Mouse (Mus musculus) kidney, embryonic 15.5 days (tissue): ENCODE results near the gene Stx1b. TPM values are rescaled to one million over a fixed set of nuclear protein-coding genes. Genes with fewer than 3 reads are reported as not detected.

Experiments
- ATAC-seq: fragments of 200-750 bp; cut with Nextera tagmentation; replicated peaks from 2 replicates; pipeline ENCODE4 v1.8.0; 2017; ENCODE audit warnings: moderate TSS enrichment; ENCODE audit not compliant: low FRiP score
- H3K27ac ChIP-seq: fragments of 300-500 bp; sonication (generic); 2 replicates; pipeline ENCODE4 v1.5.1; 2015; ENCODE audit warnings: mild to moderate bottlenecking, inconsistent platforms
- H3K27me3 ChIP-seq: fragments of 300-500 bp; sonication (generic); 2 replicates; pipeline ENCODE4 v1.6.1; 2015; ENCODE audit warnings: inconsistent platforms
- H3K36me3 ChIP-seq: fragments of 300-500 bp; sonication (generic); 2 replicates; pipeline ENCODE4 v1.6.1; 2015; ENCODE audit warnings: inconsistent platforms
- H3K4me1 ChIP-seq: fragments of 300-500 bp; sonication (generic); 2 replicates; pipeline ENCODE4 v1.6.1; 2015; ENCODE audit warnings: inconsistent platforms
- H3K4me2 ChIP-seq: fragments of 300-500 bp; sonication (generic); 2 replicates; pipeline ENCODE4 v1.6.1; 2015; ENCODE audit warnings: moderate library complexity, mild to moderate bottlenecking, inconsistent platforms
- H3K4me3 ChIP-seq: fragments of 300-500 bp; sonication (generic); replicated peaks from 2 replicates; pipeline ENCODE4 v1.5.1; 2015; ENCODE audit warnings: mild to moderate bottlenecking, inconsistent platforms
- H3K9ac ChIP-seq: fragments of 300-500 bp; sonication (generic); 2 replicates; pipeline ENCODE4 v1.6.1; 2015; ENCODE audit warnings: mild to moderate bottlenecking, inconsistent platforms
- H3K9me3 ChIP-seq: fragments of 300-500 bp; sonication (generic); replicated peaks from 2 replicates; pipeline ENCODE4 v1.6.1; 2016; ENCODE audit warnings: inconsistent platforms
- WGBS: fragments of 180-500 bp; shearing (Covaris S2); methylation state at CpG from one replicate; pipeline ENCODE4 v1.1.7; 2015; ENCODE audit warnings: mixed read lengths; 5-methylcytosine and 5-hydroxymethylcytosine counted together
- polyA plus RNA-seq: library from polyadenylated mRNA; unstranded; fragments of >200 nt; fragmentation: Nextera tagmentation; extraction: Ambion mirVana; gene quantifications from 2 replicates; pipeline ENCODE4 v1.2.1, GENCODE M21; 2015

Stx1b gene
- polyA plus RNA-seq, 1 experiment from 2014 or later = 5.2 TPM

DNA sequence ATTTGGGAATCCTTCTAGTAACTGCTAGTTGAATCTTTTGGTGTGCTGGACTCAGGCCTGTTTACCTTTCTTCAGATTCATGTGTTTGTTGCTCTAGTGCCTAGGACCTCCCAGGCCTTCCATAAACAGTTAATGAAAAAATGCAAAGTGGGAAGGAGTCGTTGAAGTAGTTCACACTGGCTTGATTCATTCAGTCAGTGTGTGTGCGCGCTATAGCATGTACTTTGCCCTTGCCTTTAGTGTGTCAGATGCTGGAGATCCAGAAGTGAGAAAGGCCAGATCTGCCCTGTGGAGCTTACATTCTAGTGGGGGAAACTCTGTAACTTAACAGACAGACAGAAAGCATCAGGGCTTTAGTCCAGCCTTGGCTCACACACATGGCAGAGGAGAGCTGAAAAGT, 63.9 kb downstream of the Stx1b start:
- Histone ChIP-seq H3K27me3 (no peaks in the 10 kb centered on the region), H3K4me1 (peaks cover 30% of the 10 kb centered on the region), H3K36me3 (peaks cover 89% of the 10 kb centered on the region), H3K4me2 (no peak overlapping the region), H3K9me3 (no peaks in the 10 kb centered on the region), H3K9ac (0 out of 2 replicates have a peak overlapping the region, but pooled peaks have one; percentile 7), H3K4me3 (no peak overlapping the region), H3K27ac (no peak overlapping the region)
- WGBS = 68% methylated on average over 3 of the region's 3 CpGs
- no peak for ATAC-seq

DNA sequence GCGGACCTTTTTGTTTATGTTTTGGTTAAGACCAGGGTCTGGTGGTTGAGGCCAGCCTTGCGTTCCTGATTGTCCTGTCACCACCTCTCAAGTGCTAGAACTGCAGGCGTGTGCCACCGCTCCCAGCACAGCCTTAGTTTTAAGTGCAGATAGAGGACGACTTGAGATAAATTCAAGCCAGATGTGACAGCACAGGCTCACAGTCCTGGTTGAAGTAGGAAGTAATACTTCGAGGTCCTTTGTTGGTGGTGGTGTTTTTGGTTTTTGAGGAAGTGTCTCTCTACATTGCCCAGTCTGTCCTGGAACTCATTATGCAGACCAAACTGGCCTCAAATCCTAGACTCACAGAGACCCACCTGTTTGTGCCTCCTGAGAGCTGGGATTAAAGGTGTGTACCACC, 64.6 kb downstream of the Stx1b start:
- no peak overlapping the region for H3K4me3 ChIP-seq
- no peak overlapping the region for H3K4me2 ChIP-seq
- no peak overlapping the region for H3K27ac ChIP-seq
- no peaks in the 10 kb centered on the region for H3K27me3 ChIP-seq
- no peak overlapping the region for H3K9ac ChIP-seq
- H3K36me3 ChIP-seq = peaks cover 89% of the 10 kb centered on the region
- no peak for ATAC-seq
- WGBS = 57% methylated on average over 6 of the region's 6 CpGs
- H3K4me1 ChIP-seq = peaks cover 30% of the 10 kb centered on the region
- no peaks in the 10 kb centered on the region for H3K9me3 ChIP-seq

Other genes with a start within 250 kb of the Stx1b start
- gene Ccdc189, start 236.0 kb downstream of the Stx1b start, polyA plus RNA-seq = 14.1 and 16.4 TPM in 2 replicates
- gene Rnf40, start 235.8 kb downstream of the Stx1b start, polyA plus RNA-seq = 47.2 and 48.3 TPM in 2 replicates
- gene Zfp629, start 208.8 kb downstream of the Stx1b start, polyA plus RNA-seq = 17.2 and 18.9 TPM in 2 replicates
- 64.2 and 66.8 TPM in 2 replicates for gene Bcl7c, start 115.6 kb downstream of the Stx1b start, polyA plus RNA-seq
- gene Ctf1, start 111.8 kb downstream of the Stx1b start, polyA plus RNA-seq = 15.3 and 16.5 TPM in 2 replicates
- gene Ctf2, start 92.4 kb downstream of the Stx1b start, polyA plus RNA-seq = 0.31 and 0.33 TPM in 2 replicates
- 5.6 and 6.8 TPM in 2 replicates for gene Fbxl19, start 80.0 kb downstream of the Stx1b start, polyA plus RNA-seq
- gene Orai3, start 54.7 kb downstream of the Stx1b start, polyA plus RNA-seq = 25.1 and 26.7 TPM in 2 replicates
- 23.2 and 25.9 TPM in 2 replicates for gene Setd1a, start 47.9 kb downstream of the Stx1b start, polyA plus RNA-seq
- not detected in 2 replicates for gene Gm49388, start 38.9 kb downstream of the Stx1b start, polyA plus RNA-seq
- 23.0 and 27.6 TPM in 2 replicates for gene Hsd3b7, start 23.9 kb downstream of the Stx1b start, polyA plus RNA-seq
- 46.4 and 53.2 TPM in 2 replicates for gene Stx4a, start 255 bp downstream of the Stx1b start, polyA plus RNA-seq
- gene Zfp646, start 51.7 kb upstream of the Stx1b start, polyA plus RNA-seq = 11.8 and 13.7 TPM in 2 replicates
- gene Zfp668, start 52.3 kb upstream of the Stx1b start, polyA plus RNA-seq = 22.7 TPM in 2 replicates
- gene Prss53, start 66.4 kb upstream of the Stx1b start, polyA plus RNA-seq = 2.2 and 2.7 TPM in 2 replicates
- not detected in 2 replicates for gene Gm21974, start 70.9 kb upstream of the Stx1b start, polyA plus RNA-seq
- gene Vkorc1, start 71.1 kb upstream of the Stx1b start, polyA plus RNA-seq = 152 and 162 TPM in 2 replicates
- 120 and 140 TPM in 2 replicates for gene Bckdk, start 79.5 kb upstream of the Stx1b start, polyA plus RNA-seq
- 41.8 and 43.5 TPM in 2 replicates for gene Kat8, start 88.0 kb upstream of the Stx1b start, polyA plus RNA-seq
- gene Prss8, start 105.6 kb upstream of the Stx1b start, polyA plus RNA-seq = 56.9 and 59.5 TPM in 2 replicates
- gene Prss36, start 122.2 kb upstream of the Stx1b start, polyA plus RNA-seq = 11.5 and 12.4 TPM in 2 replicates
- gene Fus, start 142.9 kb upstream of the Stx1b start, polyA plus RNA-seq = 421 and 440 TPM in 2 replicates
- gene Pycard, start 169.3 kb upstream of the Stx1b start, polyA plus RNA-seq = 43.9 and 45.1 TPM in 2 replicates
- gene Trim72, start 179.4 kb upstream of the Stx1b start, polyA plus RNA-seq = 0.31 and 0.60 TPM in 2 replicates
- 1.2 and 1.4 TPM in 2 replicates for gene Itgam, start 238.1 kb upstream of the Stx1b start, polyA plus RNA-seq
- gene Gm49368, start 238.1 kb upstream of the Stx1b start, polyA plus RNA-seq = not detected in 2 replicates